Mouse (Mus musculus): ENCODE results near the gene Arg1.

DNA sequence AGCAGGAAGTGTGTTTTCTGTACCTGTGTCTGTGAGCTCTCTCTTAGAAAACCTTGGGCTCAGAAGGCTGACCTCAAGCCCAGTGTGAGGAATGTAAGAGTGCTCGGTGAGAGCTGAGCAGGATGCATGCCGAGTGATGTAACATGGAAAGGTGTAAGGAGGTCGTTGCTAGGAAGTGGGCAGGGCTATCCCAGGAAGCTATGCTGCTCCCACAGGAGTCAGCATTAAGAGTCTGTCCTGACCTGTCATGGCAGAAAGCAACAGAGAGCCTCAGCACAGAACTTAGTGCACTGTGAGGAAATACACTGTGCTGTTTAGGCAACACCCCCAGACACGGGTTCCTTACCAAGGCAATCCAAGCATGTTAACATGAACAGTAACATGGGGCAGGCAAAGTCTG, 45.6 kb upstream of the Arg1 start:
- no peak for TF ChIP-seq CTCF (IDR thresholded peaks at IDR 0.05; ENCODE audit: control insufficient read depth, insufficient read depth, low read length)
- TF ChIP-seq POLR2A (IDR thresholded peaks at IDR 0.05; ENCODE audit: borderline replicate concordance, control insufficient read depth, low read depth, low read length): no peak
